Mouse (Mus musculus): ENCODE results near the gene Btd. TPM values are rescaled to one million over a fixed set of nuclear protein-coding genes. Genes with fewer than 3 reads are reported as not detected.
A peak's percentile ranks its signal among the peaks of the same experiment; 100 is the strongest.

Gene Btd
- polyA plus RNA-seq, 2 experiments = 34.7 to 52.0 TPM

GRCm38 (mm10) chr14:31661671-31662554, 21.1 kb downstream of the Btd start:
- H3K36me3 ChIP-seq (ENCODE audit: control insufficient read depth, insufficient read depth, low read length) = peaks cover 2% of the 10 kb centered on the region; the same call in 1 of the 2 replicates
- 2% methylated on average over 44 of the region's 44 CpGs for WGBS
- peak overlapping the region; percentile 99 for H3K27ac ChIP-seq (replicated peaks; ENCODE audit: low read depth, low read length)
- ATAC-seq (ENCODE audit: low FRiP score, low read depth) (peak; percentile 91), DNase-seq (ENCODE audit: low spot score) (peak; percentile 97)
- H3K4me3 ChIP-seq (replicated peaks; ENCODE audit: low read length) = peak overlapping the region; percentile 27
- no peaks in the 10 kb centered on the region for H3K27me3 ChIP-seq (ENCODE audit: control insufficient read depth, insufficient read depth, low read length)
- no peaks in the 10 kb centered on the region for H3K9me3 ChIP-seq (ENCODE audit: control insufficient read depth, low read length)
- TF ChIP-seq POLR2A (IDR thresholded peaks at IDR 0.05; ENCODE audit: borderline replicate concordance, extremely low read depth, insufficient read depth, insufficient read length) = peak; percentile 38; the same call in 1 of the 2 replicates
- H3K4me1 ChIP-seq (ENCODE audit: control insufficient read depth, insufficient read depth, low read length) = peaks cover 85% of the 10 kb centered on the region
- peak overlapping the region; percentile 55 for H3K9ac ChIP-seq (ENCODE audit: low read depth, low read length, severe bottlenecking)
- peak overlapping the region; percentile 60 for H3K4me2 ChIP-seq (replicated peaks; ENCODE audit: low read depth, low read length, severe bottlenecking)

DNA sequence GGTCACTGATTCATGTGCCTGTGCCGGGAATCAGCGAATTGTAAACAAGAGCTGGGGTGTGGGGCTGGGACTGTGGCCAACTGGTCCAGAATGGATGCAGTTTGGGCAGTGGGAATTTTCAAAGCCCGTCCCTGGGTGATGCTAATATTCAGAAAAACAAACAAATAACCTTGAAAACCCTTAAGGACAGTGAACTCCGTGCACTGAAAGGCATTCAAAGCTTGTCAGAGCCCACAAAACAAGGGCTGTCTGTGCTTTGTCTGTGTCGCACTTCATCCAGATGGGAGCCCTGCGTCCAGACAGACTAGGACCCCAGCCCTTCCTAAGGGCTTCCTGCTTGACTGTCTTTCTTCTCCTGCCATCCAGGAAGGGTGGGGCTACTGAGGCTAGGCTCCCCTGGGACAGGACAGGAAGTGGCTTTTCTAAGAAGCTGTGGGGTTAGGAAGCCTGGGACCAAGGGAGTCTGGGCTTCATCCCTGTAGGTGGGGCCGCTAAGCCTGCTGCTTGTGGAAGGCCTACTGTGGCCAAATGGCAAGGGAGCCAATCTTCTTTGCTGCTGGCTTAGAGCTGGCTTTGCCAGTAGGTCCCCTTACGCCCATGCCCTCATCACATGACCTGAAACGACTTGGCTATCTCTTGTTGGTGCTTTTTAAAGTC, 21.9 kb downstream of the Btd start:
- 0 out of 2 replicates have a peak, but pooled peaks have one; percentile 1 for TF ChIP-seq POLR2A (IDR thresholded peaks at IDR 0.05; ENCODE audit: borderline replicate concordance, extremely low read depth, insufficient read depth, insufficient read length)
- 17% methylated on average over 9 of the region's 9 CpGs for WGBS
- Histone ChIP-seq H3K9me3 (ENCODE audit: control insufficient read depth, low read length) (no peaks in the 10 kb centered on the region), H3K4me3 (replicated peaks; ENCODE audit: low read length) (peak overlapping the region; percentile 27), H3K4me2 (replicated peaks; ENCODE audit: low read depth, low read length, severe bottlenecking) (peak overlapping the region; percentile 60), H3K9ac (ENCODE audit: low read depth, low read length, severe bottlenecking) (peak overlapping the region; percentile 55), H3K27ac (replicated peaks; ENCODE audit: low read depth, low read length) (peak overlapping the region; percentile 99), H3K27me3 (ENCODE audit: control insufficient read depth, insufficient read depth, low read length) (no peaks in the 10 kb centered on the region), H3K4me1 (ENCODE audit: control insufficient read depth, insufficient read depth, low read length) (peaks cover 79% of the 10 kb centered on the region), H3K36me3 (ENCODE audit: control insufficient read depth, insufficient read depth, low read length) (peaks cover 10% of the 10 kb centered on the region)
- DNase-seq (ENCODE audit: low spot score) (peak; percentile 61), ATAC-seq (ENCODE audit: low FRiP score, low read depth) (0 out of 2 replicates have a peak, but pooled peaks have one; percentile 1)

DNA sequence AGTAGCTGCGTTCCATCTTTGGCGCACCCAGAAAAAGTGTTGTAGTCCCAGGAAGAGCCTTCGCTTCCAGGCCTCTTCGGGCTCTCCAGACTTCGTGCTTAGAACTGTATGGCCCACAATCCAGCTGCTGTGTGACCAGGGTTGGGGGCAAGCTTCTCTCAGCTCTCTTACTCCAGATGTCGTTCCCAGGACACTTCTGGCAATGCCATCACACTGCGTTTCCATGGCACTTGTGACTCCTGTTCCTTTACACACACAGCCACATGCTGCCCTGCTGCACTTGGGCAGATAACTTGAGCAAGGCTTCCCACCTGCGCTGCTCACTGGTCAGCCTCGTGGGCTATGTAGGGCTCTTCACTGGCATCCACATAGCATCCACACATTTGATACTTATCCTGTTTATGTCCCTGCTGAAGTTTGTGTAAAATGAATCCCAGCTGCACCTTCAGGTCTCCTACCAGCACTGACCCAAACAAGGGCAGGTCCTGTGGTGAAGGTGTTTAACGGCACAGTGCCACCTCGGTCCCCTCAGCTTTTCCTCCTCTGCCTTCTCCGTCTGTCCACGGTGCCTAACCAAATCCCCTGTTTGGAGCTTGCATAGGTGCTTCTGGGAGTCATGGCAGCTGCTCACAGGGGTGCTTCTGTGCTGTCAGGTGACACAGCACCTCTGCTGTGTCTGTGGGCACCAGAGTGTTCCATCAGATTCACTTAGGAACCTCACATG, 22.7 kb downstream of the Btd start:
- peaks cover 71% of the 10 kb centered on the region for H3K4me1 ChIP-seq (ENCODE audit: control insufficient read depth, insufficient read depth, low read length)
- H3K9ac ChIP-seq (ENCODE audit: low read depth, low read length, severe bottlenecking) = no peak overlapping the region
- peak overlapping the region; percentile 99 for H3K27ac ChIP-seq (replicated peaks; ENCODE audit: low read depth, low read length)
- DNase-seq (ENCODE audit: low spot score) (no peak), ATAC-seq (ENCODE audit: low FRiP score, low read depth) (no peak)
- H3K4me3 ChIP-seq (replicated peaks; ENCODE audit: low read length) = no peak overlapping the region
- no peak for TF ChIP-seq POLR2A (IDR thresholded peaks at IDR 0.05; ENCODE audit: borderline replicate concordance, extremely low read depth, insufficient read depth, insufficient read length)
- H3K9me3 ChIP-seq (ENCODE audit: control insufficient read depth, low read length) = no peaks in the 10 kb centered on the region
- H3K36me3 ChIP-seq (ENCODE audit: control insufficient read depth, insufficient read depth, low read length) = peaks cover 11% of the 10 kb centered on the region
- no peak overlapping the region for H3K4me2 ChIP-seq (replicated peaks; ENCODE audit: low read depth, low read length, severe bottlenecking)
- 71% methylated on average over 13 of the region's 13 CpGs for WGBS
- H3K27me3 ChIP-seq (ENCODE audit: control insufficient read depth, insufficient read depth, low read length) = no peaks in the 10 kb centered on the region

DNA sequence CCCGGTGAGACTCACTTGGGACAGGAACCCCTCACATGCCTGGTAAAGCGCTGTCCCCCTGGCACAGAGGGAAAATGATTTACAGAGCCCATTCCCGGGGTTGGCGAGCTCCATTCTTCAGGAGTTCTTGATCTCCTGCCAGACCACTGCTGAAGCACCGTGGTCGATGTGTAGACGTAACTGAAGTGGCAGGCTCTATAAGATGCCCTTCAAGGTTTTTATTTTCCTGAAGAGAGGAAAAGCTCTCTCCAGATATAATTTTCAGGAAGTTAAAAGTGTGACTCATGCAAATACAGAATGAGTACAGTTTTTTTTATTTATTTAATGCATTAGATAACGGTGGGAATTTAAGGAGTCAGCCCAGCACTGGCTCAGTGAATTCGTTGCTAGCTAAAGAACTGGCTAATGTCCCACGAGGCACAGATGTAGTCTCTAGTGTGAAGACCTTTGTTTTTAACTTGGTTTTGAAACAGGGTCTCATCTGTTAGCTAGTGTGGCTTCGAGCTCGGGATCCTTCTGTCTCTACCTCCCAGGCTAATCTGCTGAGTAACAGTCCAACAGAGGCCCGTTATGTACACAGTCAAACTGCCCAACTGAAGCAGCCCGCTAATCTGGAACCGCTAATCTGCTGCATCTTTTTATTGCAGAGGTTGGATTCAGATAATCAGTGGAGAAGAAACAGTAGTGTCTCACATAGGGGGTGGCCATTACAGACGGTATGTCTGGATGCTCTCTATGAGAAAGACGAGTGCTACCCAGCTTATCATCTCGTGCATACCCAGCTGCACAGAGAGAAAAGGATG, 23.5 kb downstream of the Btd start:
- no peak for TF ChIP-seq POLR2A (IDR thresholded peaks at IDR 0.05; ENCODE audit: borderline replicate concordance, extremely low read depth, insufficient read depth, insufficient read length)
- H3K9me3 ChIP-seq (ENCODE audit: control insufficient read depth, low read length) = no peaks in the 10 kb centered on the region
- peak overlapping the region; percentile 99 for H3K27ac ChIP-seq (replicated peaks; ENCODE audit: low read depth, low read length)
- H3K4me3 ChIP-seq (replicated peaks; ENCODE audit: low read length) = no peak overlapping the region
- no peaks in the 10 kb centered on the region for H3K27me3 ChIP-seq (ENCODE audit: control insufficient read depth, insufficient read depth, low read length)
- peaks cover 69% of the 10 kb centered on the region for H3K4me1 ChIP-seq (ENCODE audit: control insufficient read depth, insufficient read depth, low read length)
- ATAC-seq (ENCODE audit: low FRiP score, low read depth) = no peak
- 57% methylated on average over 18 of the region's 18 CpGs for WGBS
- peaks cover 14% of the 10 kb centered on the region for H3K36me3 ChIP-seq (ENCODE audit: control insufficient read depth, insufficient read depth, low read length)
- H3K4me2 ChIP-seq (replicated peaks; ENCODE audit: low read depth, low read length, severe bottlenecking) = no peak overlapping the region
- DNase-seq (ENCODE audit: low spot score) = peak; percentile 56
- no peak overlapping the region for H3K9ac ChIP-seq (ENCODE audit: low read depth, low read length, severe bottlenecking)
